Mouse (Mus musculus) heart, embryonic 16.5 days (tissue): ENCODE data around the gene Hcls1. TPM values are rescaled to one million over a fixed set of nuclear protein-coding genes. Genes with fewer than 3 reads are reported as not detected.

Experiments used
- ATAC-seq: fragments of 200-750 bp; cut with Nextera tagmentation; replicated peaks from 2 replicates; pipeline ENCODE4 v1.8.0; 2017; ENCODE audit warnings: moderate number of reproducible peaks; ENCODE audit not compliant: insufficient read depth, low FRiP score; ENCODE audit errors: extremely low read depth
- H3K27ac ChIP-seq: fragments of 300-500 bp; sonication (generic); 2 replicates; pipeline ENCODE4 v1.5.1; 2014; ENCODE audit warnings: mild to moderate bottlenecking, low read length, control low read depth, moderate library complexity
- H3K27me3 ChIP-seq: fragments of 300-500 bp; sonication (generic); 2 replicates; pipeline ENCODE4 v1.6.1; 2014; ENCODE audit warnings: low read length, mixed read lengths; ENCODE audit not compliant: control insufficient read depth, insufficient read depth
- H3K36me3 ChIP-seq: fragments of 300-500 bp; sonication (generic); 2 replicates; pipeline ENCODE4 v1.6.1; 2014; ENCODE audit not compliant: control insufficient read depth, insufficient read depth
- H3K4me1 ChIP-seq: fragments of 300-500 bp; sonication (generic); 2 replicates; pipeline ENCODE4 v1.6.1; 2014; ENCODE audit warnings: low read length, mixed read lengths; ENCODE audit not compliant: control insufficient read depth, insufficient read depth
- H3K4me2 ChIP-seq: fragments of 300-500 bp; sonication (generic); 2 replicates; pipeline ENCODE4 v1.6.1; 2014; ENCODE audit warnings: low read depth, mild to moderate bottlenecking, control low read depth, low read length
- H3K4me3 ChIP-seq: fragments of 300-500 bp; sonication (generic); 2 replicates; pipeline ENCODE4 v1.5.1; 2014; ENCODE audit warnings: mild to moderate bottlenecking, control low read depth, low read length
- H3K9ac ChIP-seq: fragments of 300-500 bp; sonication (generic); 2 replicates; pipeline ENCODE4 v1.6.1; 2014; ENCODE audit warnings: low read length, control low read depth
- H3K9me3 ChIP-seq: fragments of 300-500 bp; sonication (generic); replicated peaks from 2 replicates; pipeline ENCODE4 v1.6.1; 2016; ENCODE audit warnings: low read length; ENCODE audit not compliant: control insufficient read depth
- WGBS: fragments of 180-500 bp; shearing (Covaris S2); extraction: QIAGEN DNeasy Blood & Tissue Kit; methylation state at CpG from one replicate; pipeline ENCODE4 v1.1.7; 2014; 5-methylcytosine and 5-hydroxymethylcytosine counted together
- polyA plus RNA-seq: library from polyadenylated mRNA; unstranded; fragments of >200 nt; fragmentation: Nextera tagmentation; extraction: Ambion mirVana; gene quantifications from 2 replicates; pipeline ENCODE4 v1.2.1, GENCODE M21; 2015

Hcls1 gene
- polyA plus RNA-seq, 1 experiment from 2014 or later: 19.2 TPM

DNA sequence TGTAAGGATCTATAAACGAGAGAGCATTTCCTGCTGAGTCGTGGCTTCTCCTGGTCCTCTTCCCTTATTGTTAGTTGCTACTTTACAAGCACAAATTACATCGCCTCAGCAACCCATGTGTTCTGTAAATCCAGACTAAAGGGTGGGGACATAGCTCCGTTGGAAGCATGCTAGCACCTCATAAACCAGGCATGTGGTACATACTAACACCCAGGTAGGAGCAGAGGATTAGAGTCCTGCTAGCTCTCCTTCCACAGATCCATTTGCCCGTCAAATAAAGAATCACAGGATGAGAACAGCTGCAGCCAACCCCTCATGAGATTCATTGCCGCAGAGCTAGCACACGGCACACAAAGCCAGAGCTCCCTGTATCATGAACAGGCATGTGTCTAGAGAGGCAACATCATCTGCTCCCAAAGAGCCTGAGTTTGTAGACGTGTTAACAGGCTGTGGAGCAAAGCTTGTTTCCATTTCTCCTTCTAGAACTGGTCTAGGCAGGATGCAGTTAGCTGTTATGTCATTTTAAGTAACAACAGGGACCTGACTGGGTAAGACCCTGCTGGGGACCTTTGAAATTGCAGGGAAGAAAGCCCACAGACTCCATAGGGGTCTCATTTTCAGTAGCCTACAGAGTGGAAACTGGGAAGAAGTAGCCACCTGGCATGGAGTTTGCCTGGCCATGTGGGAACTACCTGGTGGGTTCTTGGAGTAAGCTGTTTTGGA, 15.0 kb downstream of the Hcls1 start:
- Histone ChIP-seq H3K9me3 (no peaks in the 10 kb centered on the region), H3K4me1 (0 out of 2 replicates have a peak, but pooled peaks cover 2% of the 10 kb centered on the region), H3K4me3 (no peak overlapping the region), H3K27ac (no peak overlapping the region), H3K36me3 (no peaks in the 10 kb centered on the region), H3K27me3 (no peaks in the 10 kb centered on the region), H3K4me2 (no peak overlapping the region), H3K9ac (no peak overlapping the region)
- WGBS: 68% methylated on average over 8 of the region's 8 CpGs
- ATAC-seq: no peak

DNA sequence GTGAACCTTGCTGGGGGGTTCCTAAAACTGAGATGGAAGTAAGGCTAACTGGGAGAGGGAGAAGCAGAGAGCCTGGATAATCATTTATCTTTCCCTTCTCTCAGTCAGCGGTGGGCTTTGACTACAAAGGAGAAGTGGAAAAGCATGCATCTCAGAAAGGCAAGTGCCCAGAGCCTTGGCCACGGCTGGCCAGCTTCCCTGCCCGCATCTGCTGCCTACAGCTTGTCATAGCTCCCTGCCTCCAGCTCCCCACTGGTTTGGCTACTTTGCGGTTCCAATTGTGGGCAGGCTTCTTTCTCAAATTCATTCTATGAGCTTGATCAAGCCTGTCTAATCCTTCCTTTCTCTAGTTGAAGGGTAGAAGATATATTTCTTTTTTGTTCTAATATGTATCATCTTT, 16.2 kb downstream of the Hcls1 start:
- H3K4me3 ChIP-seq: no peak overlapping the region
- no peak overlapping the region for H3K9ac ChIP-seq
- no peak overlapping the region for H3K27ac ChIP-seq
- no peaks in the 10 kb centered on the region for H3K4me1 ChIP-seq
- no peak for ATAC-seq
- WGBS: 75% methylated on average over 4 of the region's 4 CpGs
- H3K27me3 ChIP-seq: no peaks in the 10 kb centered on the region
- no peaks in the 10 kb centered on the region for H3K36me3 ChIP-seq
- no peaks in the 10 kb centered on the region for H3K9me3 ChIP-seq
- no peak overlapping the region for H3K4me2 ChIP-seq

DNA sequence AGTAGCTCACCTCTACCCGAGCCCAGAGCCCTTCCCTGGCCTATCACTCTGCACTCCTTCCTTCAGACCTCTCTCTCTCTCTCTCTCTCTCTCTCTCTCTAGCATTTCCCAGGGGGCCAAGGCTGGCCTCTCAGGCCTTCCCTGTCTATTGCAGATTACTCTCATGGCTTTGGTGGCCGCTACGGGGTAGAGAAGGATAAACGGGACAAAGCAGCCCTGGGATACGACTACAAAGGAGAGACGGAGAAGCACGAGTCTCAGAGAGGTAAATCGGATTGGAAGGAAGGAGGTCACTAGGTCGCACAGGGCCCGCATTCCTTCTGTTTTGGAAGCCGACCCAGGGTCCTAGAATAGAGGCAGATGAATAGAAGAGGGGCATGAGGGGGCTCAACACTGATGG, 20.3 kb downstream of the Hcls1 start:
- WGBS: 78% methylated on average over 11 of the region's 11 CpGs
- no peak overlapping the region for H3K4me3 ChIP-seq
- H3K27ac ChIP-seq: no peak overlapping the region
- no peaks in the 10 kb centered on the region for H3K4me1 ChIP-seq
- no peak overlapping the region for H3K4me2 ChIP-seq
- no peaks in the 10 kb centered on the region for H3K9me3 ChIP-seq
- no peak for ATAC-seq
- no peaks in the 10 kb centered on the region for H3K27me3 ChIP-seq
- H3K9ac ChIP-seq: no peak overlapping the region
- H3K36me3 ChIP-seq: no peaks in the 10 kb centered on the region

DNA sequence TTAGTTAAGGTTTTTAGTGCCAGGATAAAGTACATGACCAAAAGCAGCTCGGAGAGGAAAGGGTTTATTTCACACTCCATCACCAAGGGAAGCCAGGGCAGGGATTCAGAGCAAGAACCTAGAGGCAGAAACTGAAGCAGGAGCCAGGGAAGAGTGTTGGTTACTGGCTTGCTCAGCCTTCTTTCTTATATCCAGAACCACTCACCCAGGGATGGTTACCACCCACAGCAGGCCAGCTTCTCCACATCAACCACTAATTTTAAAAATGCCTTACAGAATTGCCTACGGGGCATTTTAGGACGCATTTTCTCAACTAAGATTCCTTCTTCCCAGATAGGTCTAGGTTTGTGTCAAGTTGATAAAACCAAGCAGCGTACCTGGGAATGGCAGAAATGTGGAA, 28.6 kb downstream of the Hcls1 start:
- WGBS: 77% methylated on average over 4 of the region's 4 CpGs
- H3K4me1 ChIP-seq: no peaks in the 10 kb centered on the region
- no peak overlapping the region for H3K9ac ChIP-seq
- no peak overlapping the region for H3K4me3 ChIP-seq
- no peak overlapping the region for H3K4me2 ChIP-seq
- no peaks in the 10 kb centered on the region for H3K9me3 ChIP-seq
- ATAC-seq: no peak
- peaks cover 20% of the 10 kb centered on the region for H3K36me3 ChIP-seq
- no peaks in the 10 kb centered on the region for H3K27me3 ChIP-seq
- no peak overlapping the region for H3K27ac ChIP-seq

DNA sequence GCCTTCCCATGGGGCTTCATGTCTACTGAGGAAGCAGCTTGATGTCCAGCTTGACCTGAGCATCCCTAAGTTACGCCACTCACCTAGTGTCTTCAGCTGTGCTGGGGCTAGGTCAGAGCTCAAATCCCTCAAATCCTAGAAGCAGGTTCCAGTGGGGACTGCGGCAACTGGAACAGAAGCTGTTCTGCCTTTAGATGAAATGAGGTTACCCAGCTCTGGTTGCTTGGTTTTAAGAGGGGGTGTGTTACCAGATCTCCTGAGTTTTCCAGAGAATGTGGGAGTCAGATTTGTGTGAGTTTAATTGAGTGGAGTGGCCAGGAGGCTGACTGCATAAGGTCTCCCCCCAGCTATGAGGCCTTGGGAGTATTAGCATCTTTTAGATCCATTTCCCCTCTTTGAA, 44.3 kb downstream of the Hcls1 start:
- no peak overlapping the region for H3K4me2 ChIP-seq
- WGBS: 90% methylated on average over 2 of the region's 2 CpGs
- H3K9ac ChIP-seq: no peak overlapping the region
- H3K4me3 ChIP-seq: no peak overlapping the region
- H3K4me1 ChIP-seq: peaks cover 6% of the 10 kb centered on the region
- no peaks in the 10 kb centered on the region for H3K27me3 ChIP-seq
- peaks cover 2% of the 10 kb centered on the region; the same call in 1 of the 2 replicates for H3K9me3 ChIP-seq
- no peak for ATAC-seq
- no peak overlapping the region for H3K27ac ChIP-seq
- H3K36me3 ChIP-seq: peaks cover 10% of the 10 kb centered on the region

DNA sequence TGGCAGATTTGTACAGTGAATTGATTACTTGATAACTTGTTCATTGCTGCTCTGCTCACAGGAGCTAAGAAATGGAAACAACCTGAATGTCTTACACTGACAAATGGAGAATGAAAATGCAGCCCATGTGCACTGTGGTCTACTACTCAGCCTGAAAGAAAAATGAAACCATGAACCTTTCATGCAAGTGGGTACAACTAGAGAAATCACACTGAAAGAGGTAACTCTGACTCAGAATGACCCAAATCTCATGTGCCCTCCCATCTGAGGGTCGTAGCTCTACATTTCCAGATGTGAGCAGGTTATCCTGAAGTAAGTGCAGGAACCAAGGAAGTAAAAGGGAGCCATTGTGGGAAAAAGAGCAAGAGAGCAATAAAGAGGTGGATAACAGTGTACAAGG, 49.0 kb downstream of the Hcls1 start:
- Histone ChIP-seq H3K4me3 (no peak overlapping the region), H3K27ac (peak overlapping the region; percentile 54), H3K4me2 (no peak overlapping the region), H3K27me3 (no peaks in the 10 kb centered on the region), H3K9me3 (peaks cover 2% of the 10 kb centered on the region; the same call in 1 of the 2 replicates), H3K4me1 (peaks cover 12% of the 10 kb centered on the region), H3K9ac (no peak overlapping the region), H3K36me3 (peaks cover 10% of the 10 kb centered on the region)
- 85% methylated on average over 1 of the region's 1 CpGs for WGBS
- ATAC-seq: no peak

DNA sequence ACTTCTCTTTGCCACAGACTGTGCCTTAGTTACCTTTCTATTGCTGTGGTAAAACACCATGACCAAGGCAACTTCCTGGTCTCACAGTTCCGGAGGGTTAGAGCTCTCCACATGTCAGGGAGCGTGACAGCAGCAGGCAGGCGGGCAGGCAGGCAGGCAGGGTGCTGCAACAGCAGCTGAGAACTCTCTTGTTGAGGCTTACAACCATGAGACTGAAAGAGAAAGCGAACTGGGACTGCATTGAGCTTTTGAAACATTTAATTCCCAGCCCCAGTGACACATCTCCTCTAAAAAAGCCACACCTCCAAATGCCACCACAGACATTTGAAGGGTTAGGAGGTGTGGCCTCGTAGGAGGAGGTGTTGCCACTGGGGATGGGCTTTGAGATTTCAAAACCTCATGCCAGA, 50.9 kb downstream of the Hcls1 start:
- ATAC-seq: no peak
- 57% methylated on average over 5 of the region's 5 CpGs for WGBS
- no peak overlapping the region for H3K4me2 ChIP-seq
- H3K9ac ChIP-seq: no peak overlapping the region
- H3K36me3 ChIP-seq: peaks cover 6% of the 10 kb centered on the region; the same call in 1 of the 2 replicates
- H3K4me1 ChIP-seq: peaks cover 15% of the 10 kb centered on the region
- no peak overlapping the region for H3K4me3 ChIP-seq
- no peak overlapping the region for H3K27ac ChIP-seq
- H3K9me3 ChIP-seq: peaks cover 2% of the 10 kb centered on the region; the same call in 1 of the 2 replicates
- H3K27me3 ChIP-seq: no peaks in the 10 kb centered on the region

DNA sequence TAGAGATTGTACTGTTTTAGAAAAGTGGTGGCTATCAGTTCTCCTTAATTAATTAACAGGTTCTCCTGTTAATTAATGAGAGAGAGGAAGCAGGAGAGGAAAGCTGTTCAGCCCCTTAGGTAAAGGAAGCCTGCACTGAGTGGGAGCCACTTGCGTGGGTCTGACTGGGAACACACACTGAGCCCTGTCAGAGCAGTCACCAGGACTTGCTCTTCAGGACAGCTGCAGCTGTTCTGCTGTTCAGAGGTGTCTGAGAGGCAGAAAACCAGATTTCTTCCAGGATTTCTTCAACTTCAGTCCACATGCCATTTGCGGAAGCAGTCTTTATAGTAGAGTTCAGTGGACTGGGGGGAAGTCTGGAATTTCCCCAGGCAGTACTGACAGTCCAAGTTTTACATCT, 52.6 kb downstream of the Hcls1 start:
- peak overlapping the region; percentile 16; the same call in 1 of the 2 replicates for H3K27ac ChIP-seq
- no peaks in the 10 kb centered on the region for H3K9me3 ChIP-seq
- H3K4me2 ChIP-seq: peak overlapping the region; percentile 65; the same call in 1 of the 2 replicates
- H3K27me3 ChIP-seq: no peaks in the 10 kb centered on the region
- H3K4me1 ChIP-seq: peaks cover 21% of the 10 kb centered on the region
- H3K36me3 ChIP-seq: no peaks in the 10 kb centered on the region
- 0 out of 2 replicates have a peak overlapping the region, but pooled peaks have one; percentile 9 for H3K9ac ChIP-seq
- ATAC-seq: no peak
- WGBS: 72% methylated on average over 2 of the region's 2 CpGs
- no peak overlapping the region for H3K4me3 ChIP-seq

DNA sequence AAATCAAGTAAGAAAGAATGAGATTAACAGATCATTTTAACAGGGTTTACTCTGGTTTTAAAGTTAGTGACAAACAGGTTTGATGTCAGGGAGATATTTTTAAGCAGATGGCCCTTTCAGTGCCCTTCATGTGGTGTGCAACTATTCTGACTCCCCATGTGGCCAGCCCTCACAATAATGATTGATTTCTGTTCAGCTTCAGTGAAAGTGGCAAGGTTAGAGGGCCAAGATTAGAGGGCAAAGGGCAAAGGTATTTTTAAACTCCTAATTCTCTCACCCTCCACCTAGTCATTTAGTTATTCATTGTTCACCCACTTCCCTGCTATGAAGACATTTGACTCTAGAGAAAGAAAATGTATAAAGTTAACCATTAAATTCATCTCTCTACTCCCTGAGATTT, 53.3 kb downstream of the Hcls1 start:
- Histone ChIP-seq H3K4me1 (peaks cover 21% of the 10 kb centered on the region), H3K36me3 (no peaks in the 10 kb centered on the region), H3K9ac (no peak overlapping the region; the same call in 1 of the 2 replicates), H3K4me3 (peak overlapping the region; percentile 62; the same call in 1 of the 2 replicates), H3K9me3 (no peaks in the 10 kb centered on the region), H3K4me2 (peak overlapping the region; percentile 65; the same call in 1 of the 2 replicates), H3K27me3 (no peaks in the 10 kb centered on the region), H3K27ac (no peak overlapping the region)
- ATAC-seq: no peak
